Mouse (Mus musculus): Measurements from ENCODE around the gene Rtraf. TPM values are rescaled to one million over a fixed set of nuclear protein-coding genes. Genes with fewer than 3 reads are reported as not detected.
A peak's percentile ranks its signal among the peaks of the same experiment; 100 is the strongest.

Gene Rtraf
- total and polyA plus RNA-seq, 3 experiments: 115 to 216 (median 163) TPM

DNA sequence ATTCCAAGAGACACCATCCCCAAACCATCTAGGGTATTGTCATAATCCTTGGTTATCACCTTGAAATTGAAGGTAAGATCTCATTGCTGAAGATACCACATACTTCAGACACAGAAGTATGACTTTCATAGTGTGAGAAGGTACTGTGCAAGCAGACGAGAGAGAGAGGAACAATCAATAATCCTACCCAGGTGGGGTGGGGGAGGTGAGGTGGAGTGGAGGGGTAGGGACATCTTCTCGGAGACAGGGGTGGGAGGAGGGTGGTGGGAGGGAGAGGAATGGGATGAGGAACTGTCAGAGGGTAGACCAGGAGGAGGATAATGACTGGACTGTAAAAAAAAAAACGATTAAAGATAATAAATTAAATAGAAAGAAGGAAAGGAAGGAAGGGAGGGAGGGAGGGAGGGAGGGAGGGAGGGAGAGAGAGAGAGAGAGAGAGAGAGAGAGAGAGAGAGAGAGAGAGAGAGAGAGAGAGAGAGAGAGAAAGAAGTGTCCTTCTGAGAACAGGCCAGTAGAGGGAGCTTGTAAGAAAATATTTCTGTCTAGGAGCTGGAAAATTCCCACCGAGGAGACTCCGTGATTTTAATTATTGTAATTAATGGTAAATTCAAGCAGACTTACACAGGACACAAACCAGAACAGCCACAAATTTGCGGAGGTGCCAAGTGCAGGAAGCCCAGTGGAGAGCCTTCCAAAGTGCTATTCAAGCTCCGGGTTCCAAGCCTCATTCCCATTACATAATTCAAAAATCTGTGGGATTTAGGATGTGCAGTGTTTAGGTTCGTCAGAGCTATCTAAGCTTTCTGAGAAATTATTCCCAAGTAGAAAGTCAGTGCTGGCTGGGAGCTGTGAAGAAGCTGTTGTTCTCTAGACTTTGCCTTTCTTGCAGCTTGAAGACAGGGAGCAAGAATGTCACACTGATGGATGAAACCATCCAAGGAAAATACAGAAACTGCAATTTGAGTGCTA lies 35.5 kb upstream of the Rtraf start:
- Histone ChIP-seq H3K4me2 (ENCODE audit: insufficient read depth, low read depth, poor library complexity, severe bottlenecking) (no peak overlapping the region), H3K4me3 (replicated peaks in 1 of 3; ENCODE audit: low read depth in 2 of 3, low read length in 2 of 3, poor library complexity in 1 of 3) (no peak overlapping the region), H3K4me1 (ENCODE audit: control insufficient read depth in 1 of 2, insufficient read depth in 2 of 2) (peaks cover 3 to 19% of the 10 kb centered on the region in 2 experiments), H3K9ac (ENCODE audit: insufficient read depth, low read depth) (no peak overlapping the region), H3K9me3 (replicated peaks; ENCODE audit: low read length) (peaks cover 5% of the 10 kb centered on the region), H3K36me3 (replicated peaks in 1 of 2; ENCODE audit: control insufficient read depth in 1 of 2, insufficient read depth in 1 of 2, low read length in 1 of 2) (no peaks in the 10 kb centered on the region), H3K27ac (ENCODE audit: insufficient read depth, low read depth) (no peak overlapping the region), H3K79me2 (replicated peaks; ENCODE audit: control insufficient read depth, extremely low read depth, insufficient read depth, poor library complexity, severe bottlenecking) (no peaks in the 10 kb centered on the region), H3K27me3 (replicated peaks) (no peaks in the 10 kb centered on the region)
- DNase-seq (ENCODE audit: extremely low read depth): no peak
- in situ Hi-C loops (cut with MboI; ENCODE audit: low pct_ligation_motif_present, low pct_unique_long_range_greater_than_20kb, low sequenced_read_pairs) (no loop called here), dilution Hi-C loops (cut with MboI; ENCODE audit: extremely low pct_ligation_motif_present, extremely low pct_unique_long_range_greater_than_20kb, low sequenced_read_pairs) (no loop called here)
- TF ChIP-seq POLR2AphosphoS2 (IDR thresholded peaks at IDR 0.05; ENCODE audit: low read depth, low read length): no peak
- no peak for TF ChIP-seq JUN (IDR thresholded peaks at IDR 0.05; ENCODE audit: insufficient read depth, low read depth, low read length)
- TF ChIP-seq POLR2A (IDR thresholded peaks at IDR 0.05; ENCODE audit: low read depth, low read length): no peak
- TF ChIP-seq MEF2A (IDR thresholded peaks at IDR 0.05; ENCODE audit: borderline replicate concordance, low read depth, low read length): no peak
- TF ChIP-seq PAX5 (IDR thresholded peaks at IDR 0.05; ENCODE audit: low read length): no peak
- TF ChIP-seq SMC3 (IDR thresholded peaks at IDR 0.05; ENCODE audit: low read depth, low read length): peak; percentile 38
- no peak for TF ChIP-seq ZNF384 (IDR thresholded peaks at IDR 0.05; ENCODE audit: low read depth, low read length)
- peak; percentile 11 for TF ChIP-seq RAD21 (IDR thresholded peaks at IDR 0.05; ENCODE audit: low read depth, low read length)
- peak in 1 of 2 experiments; percentile 48; a peak in 2 of 4 replicates for TF ChIP-seq CTCF (conservative IDR thresholded peaks at IDR 0.05 in 1 of 2, IDR thresholded peaks at IDR 0.05 in 1 of 2; ENCODE audit: low read depth in 2 of 2, low read length in 2 of 2)
- no peak for TF ChIP-seq CHD1 (IDR thresholded peaks at IDR 0.05; ENCODE audit: low read depth, low read length)
- no peak for TF ChIP-seq ETS1 (conservative IDR thresholded peaks at IDR 0.05; ENCODE audit: low read depth, low read length)
- TF ChIP-seq ZKSCAN1 (IDR thresholded peaks at IDR 0.05; ENCODE audit: borderline replicate concordance, low read depth, low read length): no peak
- no peak for TF ChIP-seq RCOR1 (conservative IDR thresholded peaks at IDR 0.05; ENCODE audit: low read depth, low read length)
- TF ChIP-seq MAX (IDR thresholded peaks at IDR 0.05; ENCODE audit: low read length): no peak
- no peak for TF ChIP-seq GABPA (IDR thresholded peaks at IDR 0.05; ENCODE audit: insufficient replicate concordance, low read depth, low read length)
- TF ChIP-seq TCF12 (IDR thresholded peaks at IDR 0.05; ENCODE audit: low read depth, low read length): no peak
- no peak for TF ChIP-seq NELFE (IDR thresholded peaks at IDR 0.05; ENCODE audit: low read depth, low read length)
- no peak for TF ChIP-seq EP300 (IDR thresholded peaks at IDR 0.05; ENCODE audit: low read length)
- no peak for TF ChIP-seq MXI1 (IDR thresholded peaks at IDR 0.05; ENCODE audit: low read depth, low read length)
- TF ChIP-seq HCFC1 (IDR thresholded peaks at IDR 0.05; ENCODE audit: low read depth, low read length): no peak
- TF ChIP-seq JUND (conservative IDR thresholded peaks at IDR 0.05; ENCODE audit: low read depth, low read length): no peak
- TF ChIP-seq USF2 (conservative IDR thresholded peaks at IDR 0.05; ENCODE audit: low read depth, low read length): no peak
- TF ChIP-seq E2F4 (IDR thresholded peaks at IDR 0.05; ENCODE audit: insufficient replicate concordance, low read depth, low read length): no peak

All from CH12.LX (cell line).